Mouse (Mus musculus): ENCODE measurements around the gene Fam13a.

Gene Fam13a

GRCm38 (mm10) chr6:58933189-58933913 is 91.0 kb downstream of the Fam13a start:
- DNase-seq (ENCODE audit: low spot score): no peak

DNA sequence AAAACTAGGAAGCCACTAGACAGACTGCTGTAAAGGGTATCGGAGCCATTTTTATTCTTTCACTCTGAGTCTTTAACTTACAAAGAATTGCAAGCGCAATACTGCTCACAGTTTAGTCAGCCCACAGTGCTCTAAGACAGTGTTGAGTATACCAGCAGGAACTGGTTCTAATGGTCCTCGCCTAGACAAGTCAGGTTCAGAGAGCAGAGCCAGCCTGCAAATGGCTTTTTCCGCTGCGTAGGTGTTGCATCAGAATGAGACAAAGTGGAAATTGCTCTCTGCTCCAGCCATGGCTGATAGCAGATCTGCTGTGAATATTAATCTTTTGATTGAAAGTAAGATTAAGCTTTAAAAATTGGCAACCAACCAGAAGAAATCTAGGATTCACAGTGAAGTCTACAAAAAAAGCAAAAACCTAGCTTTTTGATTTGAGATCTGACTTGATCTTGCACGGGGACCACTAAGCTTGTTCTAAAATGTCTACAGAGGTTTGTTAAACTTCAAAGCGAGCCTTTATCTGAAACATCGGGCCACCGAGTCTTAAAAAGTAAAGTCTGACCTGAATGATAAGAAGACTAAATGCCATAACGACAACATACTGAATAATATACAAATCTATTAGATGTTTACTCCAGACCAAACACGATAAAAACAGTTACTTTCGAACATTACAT is 91.7 kb downstream of the Fam13a start:
- no peak for DNase-seq (ENCODE audit: low spot score)

DNA sequence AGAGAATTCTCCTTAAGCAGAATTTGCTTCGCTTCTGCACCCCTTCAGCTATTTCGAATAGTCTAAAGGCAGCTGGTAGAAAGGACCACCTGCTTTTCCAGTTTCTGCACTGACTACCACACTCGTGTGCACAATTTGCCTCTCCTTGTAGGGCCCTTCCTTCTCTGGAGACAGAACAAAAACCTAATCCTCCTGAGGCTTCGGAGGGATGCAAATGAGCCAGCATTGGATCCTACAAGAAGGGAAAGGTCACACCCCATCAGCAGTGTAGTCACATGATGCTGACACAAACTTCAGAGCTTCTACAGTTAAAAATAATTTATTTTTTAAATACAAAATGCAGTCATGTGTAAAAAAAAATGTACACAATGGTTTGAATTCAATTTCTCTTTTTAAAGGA is 93.2 kb downstream of the Fam13a start:
- DNase-seq (ENCODE audit: low spot score): no peak

DNA sequence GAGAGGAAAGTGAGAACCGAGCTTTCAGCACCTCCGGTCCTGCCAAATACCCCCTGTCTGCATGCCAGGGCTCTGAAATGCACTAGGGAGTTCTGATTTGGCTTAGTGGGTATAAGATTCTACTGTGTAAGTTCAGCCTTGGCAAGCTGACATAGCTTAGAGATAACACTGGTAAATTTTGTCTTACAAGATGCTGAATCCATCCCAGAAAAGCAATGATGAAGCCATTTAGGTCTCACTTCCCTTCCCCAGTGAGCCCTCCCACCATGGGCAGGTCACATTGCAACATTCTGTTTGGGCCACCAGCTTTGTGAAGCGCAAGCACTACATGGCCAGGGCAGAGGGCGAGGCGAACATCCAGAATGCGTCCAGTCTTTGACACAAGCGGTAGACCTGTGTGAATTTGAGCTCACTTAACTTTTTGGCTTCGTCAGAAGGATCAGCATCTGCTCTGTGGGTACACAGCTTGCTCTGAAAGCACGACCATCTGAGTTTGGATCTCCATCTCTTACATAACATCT is 94.4 kb downstream of the Fam13a start:
- peak; percentile 56 for DNase-seq (ENCODE audit: low spot score)

GRCm38 (mm10) chr6:58927881-58928280 is 96.5 kb downstream of the Fam13a start:
- DNase-seq (ENCODE audit: low spot score): peak; percentile 57

GRCm38 (mm10) chr6:58922511-58922910 is 101.8 kb downstream of the Fam13a start:
- DNase-seq (ENCODE audit: low spot score): no peak

DNA sequence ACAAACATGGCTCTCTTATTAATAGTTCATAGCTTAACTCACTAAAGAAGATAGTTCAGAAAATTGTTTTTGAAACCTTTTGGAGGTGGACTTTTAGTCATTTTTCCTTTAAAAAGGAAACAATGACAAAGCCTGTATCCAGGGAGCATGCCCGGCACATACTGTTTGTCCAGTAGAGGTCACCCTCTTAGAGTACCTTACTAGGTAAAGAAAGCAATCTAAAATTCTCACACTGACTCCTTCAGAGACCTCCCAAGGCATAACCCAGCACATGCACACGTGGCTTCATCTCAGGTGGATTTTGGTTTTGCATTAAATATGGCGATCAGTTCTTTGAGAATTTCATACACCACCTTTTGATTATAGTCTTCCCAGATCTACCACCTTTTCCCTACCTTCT is 102.7 kb downstream of the Fam13a start:
- peak; percentile 19 for DNase-seq (ENCODE audit: low spot score)

- DNase-seq (ENCODE audit: low spot score): no peak
These were observed 103.6 kb downstream of the Fam13a start for GRCm38 (mm10) chr6:58920735-58921134.

GRCm38 (mm10) chr6:58916498-58916897 is 107.9 kb downstream of the Fam13a start:
- DNase-seq (ENCODE audit: low spot score): no peak

- no peak for DNase-seq (ENCODE audit: low spot score)
These were observed 110.4 kb downstream of the Fam13a start for GRCm38 (mm10) chr6:58913971-58914370.

- DNase-seq (ENCODE audit: low spot score): no peak
These were observed 110.8 kb downstream of the Fam13a start for GRCm38 (mm10) chr6:58913551-58913950.

DNA sequence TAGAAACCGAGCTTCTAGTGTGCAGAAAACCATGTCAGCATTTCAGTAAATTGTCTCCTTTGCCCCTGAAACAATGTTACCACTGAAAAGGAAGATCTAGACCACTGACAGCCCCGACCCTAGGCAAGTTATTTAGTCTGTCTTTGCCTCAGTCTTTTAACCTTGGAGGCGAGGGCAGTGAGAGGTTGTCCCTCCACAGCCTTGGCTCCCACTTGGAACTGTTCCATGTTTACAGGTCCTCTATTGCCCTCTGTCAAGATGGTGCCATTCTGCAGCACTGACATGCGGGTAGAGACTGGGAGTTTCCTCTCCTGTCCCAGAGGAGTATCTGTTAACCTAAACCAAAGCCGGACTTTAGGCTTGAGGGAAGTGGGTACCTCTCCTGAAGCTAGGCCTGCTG is 111.5 kb downstream of the Fam13a start:
- no peak for DNase-seq (ENCODE audit: low spot score)

GRCm38 (mm10) chr6:58907791-58908190 is 116.6 kb downstream of the Fam13a start:
- DNase-seq (ENCODE audit: low spot score): no peak

- DNase-seq (ENCODE audit: low spot score): no peak
These were observed 117.0 kb downstream of the Fam13a start for GRCm38 (mm10) chr6:58907336-58907735.

- peak; percentile 3 for DNase-seq (ENCODE audit: low spot score)
These were observed 117.5 kb downstream of the Fam13a start, which contains the start of gene Nap1l5 for GRCm38 (mm10) chr6:58906852-58907261. Gene Nap1l5 (minus strand): TSS chr6:58907076.

- DNase-seq (ENCODE audit: low spot score): no peak
These were observed 119.8 kb downstream of the Fam13a start for GRCm38 (mm10) chr6:58904551-58904950.

- no peak for DNase-seq (ENCODE audit: low spot score)
These were observed 121.2 kb downstream of the Fam13a start for GRCm38 (mm10) chr6:58903171-58903570.

DNA sequence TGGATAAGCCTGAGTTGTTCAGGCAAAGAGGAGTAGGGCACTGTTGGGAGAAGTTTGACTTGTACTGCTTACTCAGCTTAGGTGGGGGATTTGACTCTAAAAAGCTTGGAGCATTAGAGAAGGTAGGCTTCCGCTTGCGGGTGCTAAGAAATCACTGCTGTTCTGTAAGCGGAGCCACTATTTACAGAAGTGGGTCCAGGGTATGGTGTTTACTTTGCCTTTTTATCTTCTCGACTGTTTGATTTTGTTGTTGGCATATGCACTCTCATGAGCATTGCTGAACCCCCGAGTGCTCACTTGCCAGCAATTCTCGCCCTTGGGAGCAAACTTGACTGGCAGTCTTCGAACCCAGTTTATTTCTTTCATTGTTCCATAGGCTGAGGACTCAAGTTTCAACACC is 123.8 kb downstream of the Fam13a start:
- DNase-seq (ENCODE audit: low spot score): no peak

DNA sequence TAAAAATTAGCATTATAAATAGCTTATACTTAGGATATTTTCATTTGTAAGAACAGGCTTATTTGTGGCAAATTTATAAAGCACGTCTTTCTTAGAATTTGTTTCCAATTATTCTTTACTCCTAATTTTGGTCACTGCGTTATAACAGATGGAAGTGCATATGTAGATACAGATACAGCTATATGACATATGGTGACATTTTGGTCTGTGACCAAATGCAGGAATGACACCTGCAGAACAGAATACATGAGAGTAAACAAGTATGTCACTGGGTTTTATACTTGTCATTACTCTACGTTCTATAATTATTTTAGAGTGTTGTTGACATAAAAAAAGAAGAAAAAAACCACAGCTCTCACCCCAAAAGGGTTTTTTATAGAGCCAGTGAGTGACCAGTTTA is 125.3 kb downstream of the Fam13a start:
- no peak for DNase-seq (ENCODE audit: low spot score)

DNA sequence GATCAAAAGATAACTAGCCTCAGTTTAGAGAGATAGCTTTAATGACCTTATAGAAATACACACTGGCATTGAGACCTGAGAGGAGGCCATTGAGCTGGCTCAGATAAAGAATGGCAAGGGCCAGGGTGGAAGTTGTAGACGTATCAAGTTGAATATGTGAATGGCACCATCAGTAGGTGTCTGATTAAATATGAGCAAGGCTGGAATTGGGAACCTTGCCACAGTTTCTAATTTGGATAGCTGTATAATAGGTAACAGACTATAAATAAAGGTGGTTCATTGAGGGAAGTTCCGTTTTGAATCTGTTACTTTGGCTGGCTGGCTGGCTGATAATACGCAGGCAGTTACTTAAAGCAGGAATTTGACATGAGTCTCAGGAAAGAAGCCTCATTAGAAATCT is 127.7 kb downstream of the Fam13a start:
- no peak for DNase-seq (ENCODE audit: low spot score)

GRCm38 (mm10) chr6:58894994-58895393 is 129.4 kb downstream of the Fam13a start:
- DNase-seq (ENCODE audit: low spot score): no peak

DNA sequence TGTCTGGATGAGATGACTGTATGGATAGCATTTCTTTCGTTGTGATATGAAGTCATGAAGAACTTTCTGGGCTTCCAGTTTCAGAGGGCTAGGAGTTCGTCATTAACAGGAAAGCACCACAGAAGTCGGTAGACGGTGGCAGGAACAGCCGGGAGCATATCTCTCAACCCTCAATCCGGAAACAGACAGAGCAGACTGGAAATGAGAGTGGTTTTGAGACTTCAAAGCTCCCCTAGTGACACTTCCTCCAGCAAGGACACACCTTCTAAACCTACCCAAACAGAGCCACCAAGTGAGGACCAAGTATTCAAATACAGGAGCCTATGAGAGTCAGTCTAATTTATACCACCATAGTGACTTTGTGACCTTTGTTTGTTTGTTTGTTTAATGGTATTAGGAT is 131.0 kb downstream of the Fam13a start:
- DNase-seq (ENCODE audit: low spot score): no peak

GRCm38 (mm10) chr6:58889917-58890316 is 134.4 kb downstream of the Fam13a start:
- no peak for DNase-seq (ENCODE audit: low spot score)
